Mouse (Mus musculus) liver, postnatal 0 days (tissue): ENCODE data around the gene Fbf1.

Experiments used
- CTCF ChIP-seq: sonication (generic); IDR thresholded peaks from 2 replicates; pipeline ENCODE4 v1.5.1; 2016; ENCODE audit warnings: antibody characterized with exemption, low read depth
- EP300 ChIP-seq: IDR thresholded peaks from 2 replicates; pipeline ENCODE4 v1.6.1; 2016; ENCODE audit warnings: antibody characterized with exemption, low read depth, mild to moderate bottlenecking

DNA sequence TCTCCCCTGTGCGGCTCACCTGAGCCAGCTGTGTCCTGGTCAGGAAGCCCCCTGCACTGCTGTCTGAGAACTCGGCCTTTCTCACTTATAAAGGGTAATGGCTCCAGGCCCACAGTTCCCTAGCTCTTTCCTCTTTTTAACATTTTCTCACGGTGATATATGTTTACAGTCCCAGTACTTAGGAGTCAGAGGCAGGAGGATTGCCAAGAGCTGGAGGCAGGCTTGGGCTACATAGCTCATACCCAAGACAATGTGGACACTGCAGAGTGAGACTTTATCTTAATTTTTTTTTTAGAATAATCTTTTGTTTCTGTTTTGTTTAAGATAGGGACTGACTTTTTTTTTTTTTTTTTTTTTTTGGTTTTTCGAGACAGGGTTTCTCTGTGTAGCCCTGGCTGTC lies 65.5 kb downstream of the Fbf1 start:
- TF ChIP-seq CTCF (no peak), EP300 (no peak)
